Mouse (Mus musculus) left cerebral cortex, adult 11 months (tissue): Measurements from ENCODE around the gene Fam107b.
A peak's percentile ranks its signal among the peaks of the same experiment; 100 is the strongest.

Source experiments
- DNase-seq: peaks from one replicate; pipeline ENCODE4 v3.0.0; 2022; ENCODE audit warnings: low spot score

The Fam107b gene

DNA sequence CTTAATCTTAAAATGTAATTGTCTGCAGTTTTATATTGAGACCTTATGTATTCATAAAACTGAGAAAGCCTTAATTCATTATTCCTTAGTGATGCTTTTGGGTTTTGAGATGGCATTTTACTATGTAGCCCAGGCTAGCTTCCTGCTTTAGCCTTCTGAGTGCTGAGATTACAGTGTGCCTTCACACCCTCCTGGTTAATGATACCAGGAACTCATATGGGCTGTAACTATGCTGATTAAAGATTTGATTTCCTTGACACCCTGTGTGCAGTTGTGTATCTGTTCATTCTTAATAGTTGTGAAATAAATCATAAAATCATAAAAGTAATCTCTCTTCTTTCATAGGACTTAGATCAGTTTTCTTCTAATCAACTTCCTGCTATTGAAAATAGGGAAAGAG is 205.8 kb downstream of the Fam107b start:
- DNase-seq, result no peak

DNA sequence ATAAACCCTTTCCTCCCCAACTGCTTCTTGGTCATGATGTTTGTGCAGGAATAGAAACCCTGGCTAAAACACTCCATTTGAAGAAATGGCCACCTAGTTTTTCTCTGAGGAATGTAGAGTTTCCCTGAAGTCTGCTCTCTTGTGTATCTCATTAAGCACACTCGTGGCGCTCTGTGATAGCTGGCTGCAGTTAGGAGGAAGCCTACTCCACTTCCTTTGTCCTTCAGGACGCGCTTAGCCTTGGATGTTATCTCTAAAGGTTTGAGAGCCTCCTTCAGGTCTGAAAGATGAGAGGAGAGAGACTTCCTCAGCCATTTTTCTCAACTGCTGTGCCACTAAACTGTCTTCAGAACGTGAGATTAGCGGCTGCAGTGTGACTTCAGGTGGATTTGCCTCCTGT is 207.4 kb downstream of the Fam107b start:
- no peak for DNase-seq

DNA sequence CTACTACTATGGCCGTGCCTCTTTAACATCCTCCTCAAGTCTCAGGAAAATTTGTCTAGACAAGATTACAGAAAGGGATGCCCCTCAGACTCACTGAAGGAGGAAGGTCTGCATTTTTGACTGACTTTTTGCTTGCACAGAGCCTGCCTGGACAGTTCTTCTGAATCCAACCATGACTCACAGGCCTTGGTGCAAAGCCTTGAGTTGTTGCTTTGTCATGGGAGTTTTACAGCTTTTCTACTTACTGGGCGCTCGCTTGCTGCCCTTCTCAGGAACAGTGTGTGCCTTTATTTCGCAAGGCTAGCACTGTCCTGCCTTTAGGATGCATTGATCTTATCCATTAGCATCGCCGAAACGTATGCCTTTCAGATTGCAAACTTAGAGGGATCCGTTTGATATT is 215.3 kb downstream of the Fam107b start:
- DNase-seq, result no peak

DNA sequence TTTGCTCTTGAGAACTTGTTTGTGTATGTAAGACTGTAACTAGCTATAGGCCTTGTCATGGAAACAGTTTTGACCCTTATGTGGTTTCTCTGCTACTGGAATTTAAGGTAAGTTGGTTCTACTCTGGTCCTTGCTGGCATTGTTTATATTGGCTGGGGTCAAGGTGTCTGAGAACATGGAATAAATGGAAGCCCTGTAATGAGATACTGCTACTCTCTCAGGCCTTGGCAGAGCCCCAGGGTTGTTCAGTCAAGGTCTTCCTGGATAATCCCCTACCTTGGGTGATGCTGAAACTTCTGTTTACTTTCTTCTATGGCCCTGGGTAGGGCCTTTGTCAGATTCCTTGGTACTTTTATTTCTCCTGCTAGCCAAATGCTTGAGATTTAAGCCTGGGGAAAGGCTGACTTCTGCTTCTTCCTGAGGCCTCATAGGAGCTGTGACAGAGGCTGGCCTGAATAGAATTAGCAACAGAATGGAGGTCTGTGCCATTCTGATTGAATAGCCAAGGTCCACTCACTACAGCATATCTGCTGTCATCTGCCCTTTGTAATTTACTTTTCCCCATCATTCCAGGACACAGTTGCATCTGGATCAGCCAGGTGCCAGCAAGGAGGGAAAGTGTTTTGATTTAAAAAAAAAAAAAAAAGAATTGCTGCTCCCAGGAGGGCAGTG is 217.6 kb downstream of the Fam107b start:
- DNase-seq, result no peak

DNA sequence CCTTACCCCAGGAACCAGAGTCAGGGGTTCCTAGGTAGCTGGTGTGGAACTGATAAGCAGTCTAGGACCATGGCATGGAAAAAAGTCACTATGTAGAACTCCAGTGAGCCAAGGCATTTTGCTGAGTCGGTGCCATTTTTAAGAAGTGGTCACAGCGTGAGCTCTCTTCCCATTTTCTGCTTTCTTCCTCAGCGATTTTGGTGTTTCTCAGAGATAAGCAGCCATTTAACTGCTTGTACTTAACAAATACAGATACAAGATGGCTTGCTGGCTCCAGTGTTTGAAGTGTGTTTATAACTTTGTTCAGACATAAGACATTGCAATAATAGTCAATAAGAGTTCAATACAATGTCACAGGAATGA is 218.1 kb downstream of the Fam107b start:
- no peak for DNase-seq

DNA sequence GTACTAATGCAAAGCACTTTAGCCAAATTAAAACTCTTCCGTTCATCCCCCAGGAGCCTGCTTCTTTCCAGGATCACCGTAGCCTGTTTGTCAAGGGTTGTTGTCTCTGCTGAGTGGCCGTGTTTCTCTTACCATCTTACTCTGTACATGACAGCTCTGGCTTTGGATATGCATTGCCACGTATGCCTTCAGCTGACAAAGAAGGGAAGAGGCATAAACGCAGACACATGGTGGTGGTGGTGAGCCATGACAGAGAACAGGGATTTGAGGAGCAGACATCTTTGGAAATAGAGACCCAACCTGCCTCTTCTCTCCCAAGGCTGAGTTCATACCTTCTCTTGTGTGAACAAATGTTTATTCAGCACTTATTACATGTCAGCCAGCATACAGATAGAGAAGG is 226.3 kb downstream of the Fam107b start:
- no peak for DNase-seq

DNA sequence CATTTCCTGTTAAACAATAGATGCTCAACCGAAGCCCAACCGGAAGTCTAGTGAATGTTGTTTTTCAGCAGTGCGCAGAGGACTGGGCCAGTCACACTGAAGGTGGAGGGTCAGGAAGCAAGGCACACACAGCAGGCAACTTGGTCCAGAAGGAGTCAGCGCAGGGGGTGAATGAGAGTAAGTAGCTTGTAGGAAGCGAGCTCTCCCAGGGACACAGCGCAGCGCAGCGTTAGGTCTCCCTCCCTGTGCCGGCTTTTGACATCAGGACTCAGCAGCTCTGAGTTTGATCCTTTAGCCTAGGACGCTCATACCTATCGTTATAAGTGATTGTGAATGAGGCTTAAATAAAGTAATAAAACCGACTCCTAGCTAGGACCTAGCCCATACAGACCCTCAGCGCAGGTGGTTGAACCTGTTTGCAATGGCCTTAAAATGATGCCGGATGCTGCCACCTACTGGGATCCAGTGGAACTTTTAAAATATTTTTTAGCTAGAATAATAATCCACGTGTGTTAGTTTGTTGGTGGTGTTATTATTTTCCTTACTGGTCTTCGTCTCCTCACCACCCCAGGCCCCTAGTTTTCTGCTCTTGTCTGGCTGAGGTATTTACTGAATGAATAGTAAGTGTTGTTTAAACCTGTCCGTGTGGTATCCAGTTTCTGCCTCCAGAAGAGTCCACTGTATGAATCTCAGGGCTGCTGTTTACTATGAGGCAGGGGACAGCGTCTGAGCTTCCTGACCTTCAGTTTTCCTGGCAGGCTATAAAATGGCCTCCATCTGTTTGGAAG is 229.7 kb downstream of the Fam107b start:
- no peak for DNase-seq

DNA sequence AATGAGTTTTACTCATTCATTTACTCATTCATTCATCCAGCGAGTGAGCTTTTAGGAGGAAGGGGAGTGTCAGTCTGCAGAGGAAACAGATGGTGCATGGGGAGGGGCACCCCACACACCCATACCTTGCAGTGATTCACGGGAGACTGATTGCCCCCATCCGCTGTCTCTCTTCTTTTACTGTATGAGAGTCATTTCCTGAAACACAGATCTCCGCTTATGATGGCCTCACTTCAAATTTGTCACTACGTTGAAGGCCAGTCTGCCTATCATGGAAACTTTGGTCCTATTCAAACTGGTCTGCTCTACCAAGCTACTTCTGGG is 230.2 kb downstream of the Fam107b start:
- no peak for DNase-seq

DNA sequence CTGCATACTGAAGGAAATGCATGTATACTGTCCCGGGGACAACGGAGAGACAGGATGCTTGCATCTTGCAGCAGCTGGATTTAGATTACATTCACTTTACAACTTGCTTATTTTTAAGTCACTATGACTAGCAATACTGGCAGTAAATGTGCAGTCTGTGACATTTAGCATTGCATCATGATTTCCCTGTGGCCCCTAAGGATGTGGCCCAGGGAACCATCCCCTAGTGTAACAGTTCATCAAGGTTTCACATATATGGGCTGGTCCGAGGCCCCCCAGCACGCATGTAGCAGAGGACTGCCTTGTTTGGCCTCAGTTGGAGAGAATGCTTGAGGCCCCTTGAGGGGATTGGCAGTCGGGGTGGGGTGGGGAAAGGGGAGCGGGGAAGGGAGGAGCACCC is 235.5 kb downstream of the Fam107b start:
- DNase-seq, result no peak

DNA sequence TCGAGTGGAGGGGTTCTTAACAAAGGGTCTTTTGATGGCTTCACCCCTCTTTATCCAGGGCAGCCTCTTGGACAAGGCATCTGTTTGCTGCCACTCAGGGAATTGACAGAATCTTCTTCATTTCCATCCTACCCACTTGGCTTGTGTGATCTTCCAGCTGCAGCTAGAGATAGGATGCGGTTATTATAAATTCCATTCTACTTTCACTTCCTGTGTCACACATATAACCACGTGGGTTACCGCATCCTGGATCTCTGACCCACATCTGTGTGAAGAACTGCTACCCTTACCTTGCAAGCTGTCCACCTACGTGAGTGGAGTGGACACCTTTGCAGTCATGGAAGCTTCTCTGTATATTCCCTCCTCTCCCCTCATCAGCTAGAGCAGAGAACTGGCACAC is 240.0 kb downstream of the Fam107b start:
- DNase-seq, result no peak

DNA sequence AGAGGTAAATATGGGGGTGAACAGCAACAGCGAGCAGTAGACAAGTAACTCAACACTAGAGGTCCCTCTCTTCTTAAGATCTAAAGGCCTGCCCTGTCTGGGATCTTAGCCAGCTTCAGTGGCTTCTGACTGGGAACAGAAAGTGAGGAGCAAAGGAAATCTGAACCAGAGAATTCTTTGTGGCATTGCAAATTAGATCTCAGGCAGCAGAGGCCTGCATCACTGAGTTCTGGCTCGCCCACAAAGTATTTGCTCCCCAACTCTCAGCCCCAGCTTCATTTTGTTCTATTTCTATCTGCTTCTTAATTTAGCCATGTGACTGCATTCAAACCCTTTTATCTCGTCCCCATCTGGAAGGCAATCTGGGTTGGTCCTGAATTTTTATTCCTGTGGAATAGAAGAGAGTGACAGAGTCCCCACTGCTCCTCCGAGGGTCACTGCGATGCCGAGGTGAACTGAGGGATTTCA is 245.9 kb downstream of the Fam107b start:
- peak; percentile 83 for DNase-seq

DNA sequence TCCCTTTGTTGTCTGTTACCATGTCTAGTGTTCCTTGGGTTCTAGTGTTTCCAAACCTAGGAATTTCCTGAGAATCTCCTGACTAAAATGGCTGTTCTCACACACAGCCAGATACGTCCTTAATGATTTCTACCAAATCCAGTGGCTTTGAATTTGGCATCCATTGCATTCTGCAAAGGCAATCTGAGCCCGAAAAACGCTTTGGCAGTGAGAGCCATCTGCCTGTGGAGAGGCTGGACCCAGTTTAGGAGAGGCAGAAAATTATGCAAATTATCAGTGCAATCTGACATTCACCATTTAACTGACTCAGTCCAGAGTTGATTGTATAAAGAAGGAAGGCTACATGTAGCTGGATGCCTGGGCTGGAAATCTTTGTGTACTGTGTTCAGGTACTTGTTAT is 247.3 kb downstream of the Fam107b start:
- DNase-seq, result no peak

DNA sequence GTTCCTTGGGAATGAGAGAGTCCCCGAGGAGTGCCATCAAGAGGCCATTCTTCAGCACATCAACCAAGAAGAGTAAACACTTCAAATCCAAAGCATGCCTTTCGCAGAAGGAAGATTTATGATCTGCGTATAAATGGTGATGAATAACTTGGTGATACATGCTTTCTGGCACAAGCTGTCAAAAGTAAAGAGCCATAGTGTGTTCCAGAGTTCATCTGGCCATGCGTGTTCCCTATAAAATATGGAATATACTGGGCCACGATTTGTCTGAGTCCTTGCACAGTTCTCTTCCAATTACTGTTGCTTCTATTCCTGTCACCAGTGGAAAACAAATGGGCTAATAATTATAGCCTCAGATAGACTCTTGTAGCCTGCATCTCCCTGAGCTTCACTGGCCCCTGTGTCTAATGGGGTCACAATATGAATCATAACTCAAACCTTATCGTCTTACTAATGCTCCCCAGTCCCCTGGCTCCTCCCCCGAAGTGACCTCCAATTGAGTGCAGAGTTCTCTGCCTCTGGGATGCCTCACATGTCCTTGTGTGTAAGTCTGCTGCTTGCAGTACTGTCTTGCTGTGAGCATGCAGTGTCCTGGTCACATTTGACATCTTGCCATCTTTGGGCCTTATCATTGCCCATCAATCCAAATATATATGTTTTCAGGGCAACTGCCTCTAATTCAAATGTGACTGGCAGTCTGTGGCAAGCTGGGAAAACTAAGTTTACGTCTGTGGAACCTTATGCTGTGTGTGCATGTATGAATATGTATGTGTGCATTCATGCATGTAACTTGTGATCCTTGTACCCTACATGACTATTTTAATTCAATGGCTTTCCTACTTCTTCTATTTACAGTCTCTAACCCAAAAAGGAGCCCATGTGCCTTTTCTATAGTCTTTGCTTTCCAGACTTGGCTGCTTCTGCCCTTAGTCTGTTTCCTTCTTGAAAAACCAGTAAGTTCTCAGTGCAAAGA is 252.5 kb downstream of the Fam107b start:
- no peak for DNase-seq
